Mouse (Mus musculus): ENCODE results near the gene Ces1h. TPM values are rescaled to one million over a fixed set of nuclear protein-coding genes. Genes with fewer than 3 reads are reported as not detected.

The Ces1h gene
- polyA plus RNA-seq (2012; rRNA removed): not detected in 2 replicates
- not detected in 2 replicates for polyA plus RNA-seq (2014; fragmentation: Nextera tagmentation; extraction: Ambion mirVana)

DNA sequence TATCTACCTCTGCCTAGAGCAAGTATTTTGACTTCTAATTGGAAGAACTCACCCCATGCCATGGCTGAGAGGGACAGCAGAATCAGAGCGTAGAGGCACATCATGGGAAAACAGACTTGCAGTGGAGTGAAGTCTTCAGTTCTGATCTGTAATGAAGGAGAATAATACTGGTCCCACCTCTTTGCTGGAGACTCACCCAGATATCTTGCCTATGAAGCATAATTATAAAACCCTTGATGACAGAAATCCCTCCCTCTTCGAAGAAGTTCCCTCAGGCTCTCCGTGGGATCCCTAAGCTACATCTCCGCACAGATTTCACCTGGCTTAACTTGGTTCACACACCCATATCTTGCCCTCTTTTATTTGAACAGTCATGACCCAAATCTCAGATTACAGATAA, at the start of gene Ces1h:
Gene Ces1h, minus strand, starts transcription at position 101 of the 400 bp plus-strand sequence.
- ATAC-seq (ENCODE audit: insufficient read depth) (no peak), DNase-seq (ENCODE audit: low read depth in 3 of 3, low spot score in 3 of 3) (no peak)
- 68% methylated on average over 4 of the region's 4 CpGs for WGBS (ENCODE audit: insufficient replicate concordance)
- Histone ChIP-seq H3K9ac (replicated peaks) (no peak within 1 kb of the TSS), H3K27me3 (ENCODE audit: control insufficient read depth, insufficient read depth, low read length) (no peaks in the 10 kb centered on the region), H3K36me3 (replicated peaks; ENCODE audit: control insufficient read depth, insufficient read depth, low read depth) (no peaks in the 10 kb centered on the region), H3K27ac (no peak within 1 kb of the TSS), H3K4me3 (ENCODE audit: insufficient read depth in 1 of 2, low read depth in 2 of 2, low read length in 2 of 2) (no peak within 1 kb of the TSS), H3K4me1 (replicated peaks; ENCODE audit: control insufficient read depth in 2 of 2, insufficient read depth in 2 of 2, low read length in 1 of 2) (no peaks in the 10 kb centered on the region), H3K9me3 (ENCODE audit: control insufficient read depth, low read length) (no peaks in the 10 kb centered on the region), H3K4me2 (ENCODE audit: low read depth) (no peak within 1 kb of the TSS)
- TF ChIP-seq EP300 (IDR thresholded peaks at IDR 0.05; ENCODE audit: low read depth) (no peak), CTCF (IDR thresholded peaks at IDR 0.05; ENCODE audit: low read depth) (no peak)

DNA sequence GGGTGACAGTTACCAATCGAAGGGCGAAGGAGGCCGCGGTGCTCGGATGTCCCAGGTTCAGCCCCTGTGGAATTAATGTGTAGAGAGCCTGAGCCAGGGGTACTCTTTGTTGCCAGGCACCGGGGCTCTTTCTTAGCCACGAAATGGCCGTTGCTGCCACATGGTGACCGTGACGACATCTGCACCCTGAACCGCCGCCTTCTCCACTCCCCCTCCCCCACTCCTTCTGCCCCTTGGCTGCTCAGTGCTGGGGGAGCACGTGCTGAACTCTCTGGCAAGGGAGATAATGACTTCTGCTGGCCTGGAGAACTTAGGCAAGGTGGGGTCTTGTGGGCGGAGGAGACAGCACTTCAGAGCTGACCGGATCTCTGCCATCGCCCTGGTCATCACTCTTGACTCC, 47.7 kb upstream of the Ces1h start:
- 73% methylated on average over 16 of the region's 16 CpGs for WGBS (ENCODE audit: insufficient replicate concordance)
- no peak overlapping the region for H3K4me3 ChIP-seq (ENCODE audit: insufficient read depth in 1 of 2, low read depth in 2 of 2, low read length in 2 of 2)
- TF ChIP-seq EP300 (IDR thresholded peaks at IDR 0.05; ENCODE audit: low read depth): no peak
- TF ChIP-seq CTCF (IDR thresholded peaks at IDR 0.05; ENCODE audit: low read depth): no peak
- no peak for ATAC-seq (ENCODE audit: insufficient read depth)
- no peaks in the 10 kb centered on the region for H3K36me3 ChIP-seq (replicated peaks; ENCODE audit: control insufficient read depth, insufficient read depth, low read depth)
- no peaks in the 10 kb centered on the region for H3K27me3 ChIP-seq (ENCODE audit: control insufficient read depth, insufficient read depth, low read length)
- H3K4me1 ChIP-seq (replicated peaks; ENCODE audit: control insufficient read depth in 2 of 2, insufficient read depth in 2 of 2, low read length in 1 of 2): no peaks in the 10 kb centered on the region
- H3K27ac ChIP-seq: no peak overlapping the region
- H3K4me2 ChIP-seq (ENCODE audit: low read depth): no peak overlapping the region
- no peak overlapping the region for H3K9ac ChIP-seq (replicated peaks)
- no peak for DNase-seq (ENCODE audit: low read depth in 3 of 3, low spot score in 3 of 3)
- H3K9me3 ChIP-seq (ENCODE audit: control insufficient read depth, low read length): no peaks in the 10 kb centered on the region

DNA sequence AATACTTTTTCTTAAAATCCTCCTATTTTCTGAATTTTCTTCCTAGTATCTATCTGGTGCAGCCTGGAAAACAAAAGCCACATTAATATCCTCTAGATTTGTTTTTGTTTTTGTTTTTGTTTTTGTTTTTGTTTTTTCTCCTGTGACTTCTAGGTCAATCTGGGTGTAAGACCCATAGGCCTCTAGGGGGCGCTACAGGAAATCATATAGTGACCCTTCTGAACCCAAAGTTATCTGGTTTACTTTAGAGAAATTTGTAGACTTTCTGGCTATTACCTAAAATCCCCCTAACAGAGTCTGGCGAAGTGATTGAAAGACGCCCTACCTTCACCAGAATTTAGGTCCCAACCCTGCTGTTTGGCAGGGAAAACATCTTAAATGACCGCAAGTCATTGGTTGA, 35.9 kb upstream of the Ces1h start:
- no peak for ATAC-seq (ENCODE audit: insufficient read depth)
- H3K4me3 ChIP-seq (ENCODE audit: insufficient read depth in 1 of 2, low read depth in 2 of 2, low read length in 2 of 2): no peak overlapping the region
- no peak overlapping the region for H3K9ac ChIP-seq (replicated peaks)
- H3K4me2 ChIP-seq (ENCODE audit: low read depth): no peak overlapping the region
- H3K4me1 ChIP-seq (replicated peaks; ENCODE audit: control insufficient read depth in 2 of 2, insufficient read depth in 2 of 2, low read length in 1 of 2): no peaks in the 10 kb centered on the region
- 48% methylated on average over 4 of the region's 4 CpGs for WGBS (ENCODE audit: insufficient replicate concordance)
- no peak for DNase-seq (ENCODE audit: low read depth in 3 of 3, low spot score in 3 of 3)
- H3K27ac ChIP-seq: no peak overlapping the region
- H3K36me3 ChIP-seq (replicated peaks; ENCODE audit: control insufficient read depth, insufficient read depth, low read depth): no peaks in the 10 kb centered on the region
- TF ChIP-seq CTCF (IDR thresholded peaks at IDR 0.05; ENCODE audit: low read depth) (no peak), EP300 (IDR thresholded peaks at IDR 0.05; ENCODE audit: low read depth) (no peak)
- H3K9me3 ChIP-seq (ENCODE audit: control insufficient read depth, low read length): no peaks in the 10 kb centered on the region
- H3K27me3 ChIP-seq (ENCODE audit: control insufficient read depth, insufficient read depth, low read length): no peaks in the 10 kb centered on the region

DNA sequence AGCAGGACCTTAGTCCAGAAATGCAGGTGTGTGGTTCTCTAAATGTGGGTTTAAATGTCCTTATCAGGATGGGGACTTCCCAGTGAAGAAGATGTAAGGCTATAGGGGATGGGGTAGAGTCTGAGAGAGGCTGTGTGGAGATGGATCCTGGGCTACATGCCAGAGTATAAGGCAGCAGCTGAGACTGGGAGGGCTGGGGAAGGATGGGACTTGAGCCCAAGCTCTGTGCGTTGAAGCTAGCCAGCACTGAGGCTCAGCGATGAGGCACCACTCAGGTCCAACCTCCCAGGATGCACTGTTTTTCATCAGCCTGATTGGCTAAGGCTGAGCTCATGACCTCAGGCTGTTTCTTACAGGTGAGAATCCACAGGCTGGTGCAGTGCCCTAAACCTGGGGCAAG, 29.3 kb upstream of the Ces1h start:
- Histone ChIP-seq H3K27ac (no peak overlapping the region), H3K36me3 (replicated peaks; ENCODE audit: control insufficient read depth, insufficient read depth, low read depth) (no peaks in the 10 kb centered on the region), H3K4me3 (ENCODE audit: insufficient read depth in 1 of 2, low read depth in 2 of 2, low read length in 2 of 2) (no peak overlapping the region), H3K9ac (replicated peaks) (no peak overlapping the region), H3K27me3 (ENCODE audit: control insufficient read depth, insufficient read depth, low read length) (no peaks in the 10 kb centered on the region), H3K9me3 (ENCODE audit: control insufficient read depth, low read length) (no peaks in the 10 kb centered on the region), H3K4me1 (replicated peaks; ENCODE audit: control insufficient read depth in 2 of 2, insufficient read depth in 2 of 2, low read length in 1 of 2) (no peaks in the 10 kb centered on the region), H3K4me2 (ENCODE audit: low read depth) (no peak overlapping the region)
- DNase-seq (ENCODE audit: low read depth in 3 of 3, low spot score in 3 of 3) (no peak), ATAC-seq (ENCODE audit: insufficient read depth) (no peak)
- WGBS (ENCODE audit: insufficient replicate concordance): 58% methylated on average over 2 of the region's 2 CpGs
- TF ChIP-seq CTCF (IDR thresholded peaks at IDR 0.05; ENCODE audit: low read depth) (no peak), EP300 (IDR thresholded peaks at IDR 0.05; ENCODE audit: low read depth) (no peak)

DNA sequence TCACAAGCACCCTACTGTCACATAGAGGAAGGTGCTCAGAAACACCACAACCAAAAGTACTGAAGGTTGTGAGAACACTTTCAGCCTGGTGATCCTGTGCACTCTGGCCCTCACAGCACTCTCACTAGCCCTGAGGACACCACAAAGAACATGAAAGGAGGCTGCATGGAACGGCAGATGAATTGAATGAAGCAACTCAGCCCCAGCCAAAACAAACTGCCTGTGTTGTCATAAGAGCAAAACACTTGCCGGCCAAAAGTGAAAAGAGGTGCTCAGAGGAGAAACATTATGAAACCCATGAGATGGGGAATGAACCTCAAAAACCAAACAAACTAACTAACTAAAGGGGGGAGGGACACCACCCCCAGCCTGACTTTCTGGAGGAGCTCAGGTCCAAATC, 20.2 kb upstream of the Ces1h start:
- no peaks in the 10 kb centered on the region for H3K4me1 ChIP-seq (replicated peaks; ENCODE audit: control insufficient read depth in 2 of 2, insufficient read depth in 2 of 2, low read length in 1 of 2)
- no peak overlapping the region for H3K4me2 ChIP-seq (ENCODE audit: low read depth)
- H3K36me3 ChIP-seq (replicated peaks; ENCODE audit: control insufficient read depth, insufficient read depth, low read depth): no peaks in the 10 kb centered on the region
- 45% methylated on average over 2 of the region's 2 CpGs for WGBS (ENCODE audit: insufficient replicate concordance)
- H3K27me3 ChIP-seq (ENCODE audit: control insufficient read depth, insufficient read depth, low read length): no peaks in the 10 kb centered on the region
- no peak overlapping the region for H3K4me3 ChIP-seq (ENCODE audit: insufficient read depth in 1 of 2, low read depth in 2 of 2, low read length in 2 of 2)
- ATAC-seq (ENCODE audit: insufficient read depth) (no peak), DNase-seq (ENCODE audit: low read depth in 3 of 3, low spot score in 3 of 3) (no peak)
- no peak overlapping the region for H3K9ac ChIP-seq (replicated peaks)
- no peak overlapping the region for H3K27ac ChIP-seq
- TF ChIP-seq CTCF (IDR thresholded peaks at IDR 0.05; ENCODE audit: low read depth) (no peak), EP300 (IDR thresholded peaks at IDR 0.05; ENCODE audit: low read depth) (no peak)
- H3K9me3 ChIP-seq (ENCODE audit: control insufficient read depth, low read length): no peaks in the 10 kb centered on the region

Measured in liver, embryonic 14.5 days (tissue).